Mouse (Mus musculus) bone marrow, adult 2 months (tissue): ENCODE measurements around the gene Camkmt. TPM values are rescaled to one million over a fixed set of nuclear protein-coding genes. Genes with fewer than 3 reads are reported as not detected.
A peak's percentile ranks its signal among the peaks of the same experiment; 100 is the strongest.

Experiments
- H3K27ac ChIP-seq: fragments of 200-500 bp; 2 replicates; pipeline ENCODE4 v1.5.1; 2012; ENCODE audit warnings: low read depth, mild to moderate bottlenecking, control low read depth, inconsistent platforms, low read length; ENCODE audit not compliant: control insufficient read depth, poor library complexity, insufficient read depth
- H3K4me1 ChIP-seq: fragments of 200-500 bp; 2 replicates; pipeline ENCODE4 v1.6.1; 2011; ENCODE audit warnings: low read length; ENCODE audit not compliant: control insufficient read depth, insufficient read depth
- H3K4me3 ChIP-seq: fragments of 200-500 bp; replicated peaks from 2 replicates; pipeline ENCODE3; 2011; ENCODE audit warnings: mild to moderate bottlenecking, low read depth, low read length, control low read depth; ENCODE audit not compliant: control insufficient read depth
- CTCF ChIP-seq: fragments of 200-500 bp; IDR thresholded peaks from 2 replicates; pipeline ENCODE4 v1.5.1; 2011; ENCODE audit warnings: low read length, control low read depth; ENCODE audit not compliant: control insufficient read depth, insufficient read depth
- POLR2A ChIP-seq: fragments of 200-500 bp; IDR thresholded peaks from 2 replicates; pipeline ENCODE4 v1.6.1; 2011; ENCODE audit warnings: low read depth, mild to moderate bottlenecking, control low read depth, low read length, borderline replicate concordance; ENCODE audit not compliant: control insufficient read depth
- WGBS: fragments of 180-500 bp; shearing (Covaris S2); methylation state at CpG from one replicate; pipeline ENCODE4 v1.1.7; 2018; 5-methylcytosine and 5-hydroxymethylcytosine counted together
- polyA plus RNA-seq: library from polyadenylated mRNA; stranded (reverse); fragments of >200 nt; gene quantifications from 2 replicates; pipeline ENCODE4 v1.2.4, GENCODE M21; 2011; ENCODE audit warnings: low replicate concordance; ENCODE audit not compliant: missing spikeins, insufficient read depth, insufficient read length

The Camkmt gene
- polyA plus RNA-seq, 1 experiment = 4.3 TPM

- no peak overlapping the region for H3K27ac ChIP-seq
- no peak for TF ChIP-seq CTCF
- no peak for TF ChIP-seq POLR2A
- WGBS = 87% methylated on average over 11 of the region's 11 CpGs
- no peaks in the 10 kb centered on the region for H3K4me1 ChIP-seq
- H3K4me3 ChIP-seq = no peak overlapping the region
Observed at GRCm38 (mm10) chr17:85080781-85081180, 9.6 kb upstream of the Camkmt start.

- no peaks in the 10 kb centered on the region; the same call in 1 of the 2 replicates for H3K4me1 ChIP-seq
- H3K27ac ChIP-seq = no peak overlapping the region
- WGBS = 36% methylated on average over 2 of the region's 2 CpGs
- H3K4me3 ChIP-seq = no peak overlapping the region
- TF ChIP-seq CTCF = no peak
- TF ChIP-seq POLR2A = no peak
Observed at GRCm38 (mm10) chr17:85085335-85085734, 5.0 kb upstream of the Camkmt start.

DNA sequence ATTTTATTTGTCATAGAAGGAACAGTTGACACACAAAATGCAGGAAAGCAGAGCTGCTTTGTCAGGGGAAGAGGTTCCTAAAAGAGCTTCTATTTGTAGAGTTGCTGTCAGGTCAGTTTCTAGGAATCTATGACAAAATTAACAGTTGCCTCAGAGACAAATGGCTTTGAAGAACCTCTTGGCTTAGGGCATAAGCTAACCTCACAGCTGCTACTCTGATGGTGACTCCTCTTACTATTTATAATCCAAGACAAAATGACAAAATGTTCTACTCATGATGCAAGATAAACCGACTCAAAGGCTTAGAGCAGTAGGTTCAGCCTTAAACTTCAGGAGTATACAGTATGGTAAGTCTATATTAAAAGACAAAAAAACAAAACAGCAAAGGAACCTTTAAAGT lies 3.9 kb upstream of the Camkmt start:
- TF ChIP-seq CTCF (no peak), POLR2A (no peak)
- 58% methylated on average over 1 of the region's 1 CpGs for WGBS
- Histone ChIP-seq H3K27ac (no peak overlapping the region), H3K4me1 (no peaks in the 10 kb centered on the region; the same call in 1 of the 2 replicates), H3K4me3 (no peak overlapping the region)

DNA sequence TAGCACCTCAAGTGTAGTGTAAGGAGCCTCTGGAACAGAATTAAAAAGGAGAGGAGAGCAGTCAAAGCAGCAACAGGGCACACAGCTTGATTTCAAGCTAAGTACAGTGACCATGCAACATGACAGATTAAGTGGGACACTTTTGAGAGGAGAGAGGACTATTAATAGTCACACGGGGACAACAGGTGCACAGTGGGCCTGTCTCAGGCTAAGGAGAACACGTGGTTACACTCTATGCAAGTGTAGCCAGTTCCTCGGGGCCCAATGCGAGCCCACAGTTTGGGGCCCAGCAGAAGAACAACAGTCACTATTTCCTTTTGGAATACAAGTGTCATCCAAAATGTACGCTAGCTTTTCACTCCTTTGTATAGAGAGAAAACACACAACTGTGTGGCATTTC lies 2.8 kb upstream of the Camkmt start:
- 86% methylated on average over 5 of the region's 5 CpGs for WGBS
- Histone ChIP-seq H3K4me1 (no peaks in the 10 kb centered on the region; the same call in 1 of the 2 replicates), H3K4me3 (no peak overlapping the region), H3K27ac (no peak overlapping the region)
- TF ChIP-seq POLR2A (no peak), CTCF (no peak)

DNA sequence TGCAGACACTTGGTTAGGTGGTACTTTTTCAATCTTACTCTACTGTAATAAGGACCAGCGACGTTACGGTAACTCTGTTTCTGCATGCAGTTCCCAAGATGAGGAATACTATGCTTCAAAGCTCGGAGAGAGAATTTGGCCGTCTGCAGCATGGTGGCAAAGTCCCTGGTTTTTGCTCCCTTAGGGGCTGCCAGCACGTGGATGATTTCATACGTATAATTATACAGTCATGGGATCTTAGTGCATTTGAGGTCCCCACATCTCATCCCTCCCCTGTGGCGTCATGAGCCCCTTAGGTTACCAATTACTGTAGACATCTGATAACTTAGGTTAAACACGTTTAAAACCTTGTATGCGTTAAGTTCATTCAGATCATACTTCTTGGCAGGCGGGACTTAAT lies 2.0 kb upstream of the Camkmt start:
- H3K4me3 ChIP-seq = no peak overlapping the region
- TF ChIP-seq CTCF (no peak), POLR2A (no peak)
- 90% methylated on average over 11 of the region's 11 CpGs for WGBS
- H3K27ac ChIP-seq = no peak overlapping the region
- no peaks in the 10 kb centered on the region; the same call in 1 of the 2 replicates for H3K4me1 ChIP-seq

DNA sequence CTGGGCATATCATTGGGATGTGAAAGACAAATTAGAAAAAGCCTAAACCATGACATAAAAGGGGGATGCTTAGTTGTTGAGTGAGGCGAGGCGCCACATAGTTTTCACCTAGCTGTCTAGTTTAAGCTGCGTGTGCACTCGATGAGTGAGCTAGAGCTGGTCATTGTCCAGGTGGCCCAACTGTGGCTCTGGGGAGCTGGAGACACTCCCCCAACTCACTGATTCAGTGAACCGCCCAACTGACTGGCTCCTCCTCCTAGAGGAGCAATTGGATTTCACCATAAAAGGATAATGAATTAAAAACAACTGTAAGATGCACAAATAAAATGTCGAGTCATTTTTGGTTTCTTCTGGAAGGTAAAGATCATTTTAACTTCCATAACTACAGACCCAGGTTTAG lies 1.3 kb upstream of the Camkmt start:
- no peak overlapping the region for H3K4me3 ChIP-seq
- H3K27ac ChIP-seq = no peak overlapping the region
- 65% methylated on average over 6 of the region's 6 CpGs for WGBS
- TF ChIP-seq CTCF = no peak
- no peak for TF ChIP-seq POLR2A
- H3K4me1 ChIP-seq = no peaks in the 10 kb centered on the region; the same call in 1 of the 2 replicates

DNA sequence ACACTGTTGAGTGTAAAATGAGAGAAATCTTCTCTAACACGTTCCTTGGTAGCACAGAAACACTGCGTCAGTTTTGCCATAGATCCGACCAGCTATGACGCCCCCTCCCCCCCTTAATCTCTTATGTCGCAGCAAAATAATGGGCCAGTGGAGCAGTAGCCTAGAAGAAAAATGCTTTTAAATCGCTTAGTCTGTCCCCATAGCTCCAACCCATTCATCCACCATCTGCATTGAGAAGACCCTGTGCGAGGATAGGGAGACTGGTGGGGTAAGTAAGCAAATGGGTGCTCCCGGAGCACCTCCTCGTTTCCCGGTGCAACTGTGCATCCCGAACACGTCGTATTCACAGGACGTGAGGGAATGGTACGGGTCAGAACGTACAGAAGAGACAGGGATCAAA lies 731 bp upstream of the Camkmt start:
- no peak for TF ChIP-seq POLR2A
- no peak for TF ChIP-seq CTCF
- Histone ChIP-seq H3K27ac (no peak overlapping the region), H3K4me3 (peak overlapping the region; percentile 90), H3K4me1 (no peaks in the 10 kb centered on the region; the same call in 1 of the 2 replicates)
- WGBS = under 1% methylated on average over 16 of the region's 16 CpGs

- Histone ChIP-seq H3K4me1 (no peaks in the 10 kb centered on the region; the same call in 1 of the 2 replicates), H3K27ac (no peak overlapping the region), H3K4me3 (no peak overlapping the region)
- no peak for TF ChIP-seq CTCF
- no peak for TF ChIP-seq POLR2A
- 85% methylated on average over 6 of the region's 6 CpGs for WGBS
Observed at GRCm38 (mm10) chr17:85091762-85092161, 1.4 kb downstream of the Camkmt start.

- H3K27ac ChIP-seq = no peak overlapping the region
- H3K4me3 ChIP-seq = no peak overlapping the region
- TF ChIP-seq CTCF = no peak
- no peak for TF ChIP-seq POLR2A
- H3K4me1 ChIP-seq = no peaks in the 10 kb centered on the region; the same call in 1 of the 2 replicates
- WGBS = 89% methylated on average over 3 of the region's 3 CpGs
Observed at GRCm38 (mm10) chr17:85096396-85096795, 6.0 kb downstream of the Camkmt start.
